Mouse (Mus musculus) cerebellum, postnatal 14 days (tissue): ENCODE data around the gene Apbb2.

Source experiments
- DNase-seq, 2 experiments: peaks; one replicate each; pipeline ENCODE4 v3.0.0; 2021; ENCODE audit warnings: mixed read lengths in 2 of 2

Gene Apbb2

GRCm38 (mm10) chr5:66470837-66471236, 147.7 kb downstream of the Apbb2 start:
- DNase-seq = no peak

GRCm38 (mm10) chr5:66469685-66470084, 148.9 kb downstream of the Apbb2 start:
- DNase-seq = peak in 1 of 2 experiments; percentile 14

- no peak for DNase-seq
These were observed 150.1 kb downstream of the Apbb2 start for GRCm38 (mm10) chr5:66468331-66469001.

GRCm38 (mm10) chr5:66462665-66463064, 155.9 kb downstream of the Apbb2 start:
- no peak for DNase-seq

GRCm38 (mm10) chr5:66458851-66459250, 159.7 kb downstream of the Apbb2 start:
- DNase-seq = no peak

- DNase-seq = no peak
These were observed 163.3 kb downstream of the Apbb2 start for GRCm38 (mm10) chr5:66455271-66455670.

GRCm38 (mm10) chr5:66454826-66455225, 163.8 kb downstream of the Apbb2 start:
- DNase-seq = no peak

GRCm38 (mm10) chr5:66453106-66453505, 165.5 kb downstream of the Apbb2 start:
- no peak for DNase-seq

GRCm38 (mm10) chr5:66451561-66451960, 167.0 kb downstream of the Apbb2 start:
- peak; percentile 21 to 40 for DNase-seq

GRCm38 (mm10) chr5:66445497-66445896, 173.1 kb downstream of the Apbb2 start:
- no peak for DNase-seq

GRCm38 (mm10) chr5:66442260-66442659, 176.3 kb downstream of the Apbb2 start:
- DNase-seq = no peak

- DNase-seq = peak; percentile 28 to 29
These were observed 181.8 kb downstream of the Apbb2 start for GRCm38 (mm10) chr5:66436791-66437246.

GRCm38 (mm10) chr5:66435158-66435557, 183.4 kb downstream of the Apbb2 start:
- no peak for DNase-seq

GRCm38 (mm10) chr5:66429076-66429475, 189.5 kb downstream of the Apbb2 start:
- DNase-seq = no peak

GRCm38 (mm10) chr5:66428071-66428470, 190.5 kb downstream of the Apbb2 start:
- no peak for DNase-seq

- peak; percentile 63 to 71 for DNase-seq
These were observed 194.7 kb downstream of the Apbb2 start for GRCm38 (mm10) chr5:66423909-66424308.

GRCm38 (mm10) chr5:66423466-66423865, 195.1 kb downstream of the Apbb2 start:
- DNase-seq = no peak

- no peak for DNase-seq
These were observed 196.6 kb downstream of the Apbb2 start for GRCm38 (mm10) chr5:66421954-66422353.

GRCm38 (mm10) chr5:66421230-66421629, 197.4 kb downstream of the Apbb2 start:
- DNase-seq = no peak

- DNase-seq = no peak
These were observed 198.6 kb downstream of the Apbb2 start for GRCm38 (mm10) chr5:66420011-66420410.

GRCm38 (mm10) chr5:66417289-66417688, 201.3 kb downstream of the Apbb2 start:
- peak; percentile 49 to 58 for DNase-seq

- no peak for DNase-seq
These were observed 202.7 kb downstream of the Apbb2 start for GRCm38 (mm10) chr5:66415700-66416543.

- no peak for DNase-seq
These were observed 203.4 kb downstream of the Apbb2 start for GRCm38 (mm10) chr5:66415033-66415697.
